Mouse (Mus musculus): ENCODE data around the gene Stk10. TPM values are rescaled to one million over a fixed set of nuclear protein-coding genes. Genes with fewer than 3 reads are reported as not detected.

Gene Stk10
- polyA plus RNA-seq, 1 experiment from 2014 or later, result 4.1 TPM

DNA sequence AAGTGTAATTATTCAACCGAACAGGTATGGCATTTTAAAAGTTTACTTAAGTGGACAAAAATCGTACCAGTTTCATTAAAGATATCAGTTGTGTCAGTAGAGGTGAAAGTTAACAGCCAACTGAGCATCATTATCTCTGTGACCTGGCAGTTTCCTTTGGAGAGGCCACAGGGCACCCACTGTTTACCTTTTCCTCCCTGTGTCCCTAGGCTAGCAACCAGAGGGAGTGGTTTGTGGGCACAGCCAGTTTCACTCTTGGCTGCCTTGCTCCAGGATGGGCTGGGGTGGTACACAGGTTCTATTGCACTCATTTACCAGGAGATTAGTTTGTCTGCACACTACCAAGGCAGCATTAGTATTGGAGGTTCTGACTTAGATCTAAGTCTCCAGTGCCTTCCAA lies 101.0 kb downstream of the Stk10 start:
- Histone ChIP-seq H3K4me1 (no peaks in the 10 kb centered on the region), H3K9ac (no peak overlapping the region), H3K9me3 (no peaks in the 10 kb centered on the region), H3K4me2 (replicated peaks) (no peak overlapping the region), H3K4me3 (no peak overlapping the region), H3K27me3 (replicated peaks) (no peaks in the 10 kb centered on the region), H3K27ac (no peak overlapping the region), H3K36me3 (no peaks in the 10 kb centered on the region)
- ATAC-seq (ENCODE audit: low FRiP score, low read depth), result no peak
- 92% methylated on average over 2 of the region's 2 CpGs for WGBS

DNA sequence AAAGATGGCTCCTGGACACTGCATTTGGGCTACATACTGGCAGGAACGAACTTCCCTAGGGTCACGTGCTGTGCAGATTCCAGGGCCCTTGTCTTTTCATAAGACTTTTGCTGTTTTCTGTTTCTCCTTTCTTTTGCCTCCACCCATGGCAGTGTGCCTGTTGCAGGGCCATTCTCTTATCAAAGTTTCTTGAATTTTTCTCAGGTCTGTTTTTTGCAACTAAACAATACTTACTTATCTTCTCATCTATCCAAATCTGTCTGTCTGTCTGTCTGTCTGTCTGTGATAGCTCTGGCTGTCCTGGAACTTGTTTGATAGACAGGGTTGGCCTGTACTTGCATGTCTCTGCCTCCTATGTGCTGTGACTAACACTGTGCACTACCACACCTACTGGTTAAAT lies 101.7 kb downstream of the Stk10 start:
- Histone ChIP-seq H3K9me3 (no peaks in the 10 kb centered on the region), H3K27me3 (replicated peaks) (no peaks in the 10 kb centered on the region), H3K4me3 (no peak overlapping the region), H3K36me3 (no peaks in the 10 kb centered on the region), H3K27ac (no peak overlapping the region), H3K9ac (no peak overlapping the region), H3K4me2 (replicated peaks) (no peak overlapping the region), H3K4me1 (no peaks in the 10 kb centered on the region)
- no peak for ATAC-seq (ENCODE audit: low FRiP score, low read depth)
- WGBS, result 66% methylated on average over 2 of the region's 2 CpGs

DNA sequence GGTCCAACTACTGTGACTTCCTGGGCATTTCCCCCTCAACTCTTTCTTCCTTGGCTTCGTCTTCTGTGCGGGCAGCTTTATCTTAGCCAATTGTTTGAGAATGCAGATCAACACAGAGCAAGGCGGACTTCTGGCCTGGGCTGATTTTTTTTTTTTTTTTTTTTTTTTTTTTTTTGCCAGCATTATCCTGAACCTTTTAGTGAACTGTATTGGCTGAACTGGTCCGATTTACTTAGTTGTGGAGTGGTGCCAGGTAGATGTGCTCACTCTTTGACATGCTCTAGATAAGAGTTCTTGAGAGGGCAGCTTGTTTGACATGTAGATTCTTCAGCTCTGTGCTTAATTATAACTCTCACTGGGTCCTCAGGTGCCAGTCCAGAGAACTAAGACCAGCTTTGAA lies 103.2 kb downstream of the Stk10 start:
- no peak overlapping the region for H3K4me2 ChIP-seq (replicated peaks)
- no peak overlapping the region for H3K9ac ChIP-seq
- no peaks in the 10 kb centered on the region for H3K9me3 ChIP-seq
- no peak overlapping the region for H3K27ac ChIP-seq
- WGBS, result 77% methylated on average over 4 of the region's 4 CpGs
- no peaks in the 10 kb centered on the region for H3K4me1 ChIP-seq
- ATAC-seq (ENCODE audit: low FRiP score, low read depth), result no peak
- H3K36me3 ChIP-seq, result no peaks in the 10 kb centered on the region
- H3K4me3 ChIP-seq, result no peak overlapping the region
- no peaks in the 10 kb centered on the region for H3K27me3 ChIP-seq (replicated peaks)

DNA sequence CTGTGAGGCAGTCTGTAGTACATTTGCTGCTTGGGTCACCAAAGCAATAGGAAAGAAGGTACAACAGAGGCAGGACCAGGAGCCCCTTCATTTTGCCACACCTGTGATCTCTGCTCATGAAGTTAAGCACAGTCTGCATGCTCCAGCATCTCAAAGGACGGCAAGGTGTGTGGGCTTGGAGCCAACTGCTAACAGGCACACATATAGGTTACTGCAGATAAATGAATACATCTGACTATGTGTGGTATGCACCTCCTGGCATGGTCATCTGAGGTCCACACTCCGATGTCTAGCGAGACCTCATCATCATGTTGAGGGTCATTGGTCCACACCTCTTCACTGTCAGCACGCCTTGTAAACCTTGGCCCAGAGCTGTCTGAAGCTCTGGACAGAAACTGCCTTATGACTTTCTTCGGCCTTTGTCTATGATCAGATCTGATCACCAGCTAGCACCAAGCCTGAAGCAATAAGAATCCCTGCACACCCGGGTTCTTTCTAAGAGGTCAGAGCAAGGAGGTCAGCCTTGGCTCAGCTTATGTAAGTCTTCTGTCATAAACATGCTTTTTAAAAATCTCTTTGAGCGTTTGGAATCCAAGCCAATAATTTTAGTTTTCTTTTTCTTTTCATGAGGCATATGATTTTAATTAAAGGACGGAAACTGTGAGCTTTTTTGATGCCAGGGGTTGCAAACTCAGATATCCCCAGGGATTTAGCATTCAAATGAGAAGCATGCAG lies 105.6 kb downstream of the Stk10 start:
- Histone ChIP-seq H3K27ac (no peak overlapping the region), H3K36me3 (no peaks in the 10 kb centered on the region), H3K27me3 (replicated peaks) (no peaks in the 10 kb centered on the region), H3K4me2 (replicated peaks) (no peak overlapping the region), H3K4me1 (peaks cover 7% of the 10 kb centered on the region), H3K9me3 (no peaks in the 10 kb centered on the region), H3K4me3 (no peak overlapping the region), H3K9ac (no peak overlapping the region)
- 88% methylated on average over 8 of the region's 8 CpGs for WGBS
- ATAC-seq (ENCODE audit: low FRiP score, low read depth), result no peak

DNA sequence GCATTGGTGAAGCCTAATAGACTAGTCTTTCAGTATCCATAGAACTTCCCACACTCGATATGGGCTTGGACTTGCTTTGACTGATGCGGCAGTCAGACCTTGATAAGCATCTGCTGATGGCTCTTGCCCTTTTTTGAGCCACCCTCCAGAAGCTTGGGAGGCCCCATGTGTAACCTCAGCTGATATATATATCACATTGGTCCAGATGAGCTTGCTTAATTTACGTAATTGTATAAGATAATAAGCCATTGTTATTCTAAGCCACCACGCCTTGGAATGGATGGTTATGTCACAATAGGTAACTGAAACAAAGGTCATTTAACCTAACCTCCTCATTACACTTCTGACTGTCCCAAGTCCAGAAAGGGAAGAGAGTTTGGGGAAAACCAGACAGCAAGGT lies 107.5 kb downstream of the Stk10 start:
- WGBS, result 93% methylated on average over 4 of the region's 4 CpGs
- ATAC-seq (ENCODE audit: low FRiP score, low read depth), result no peak
- no peak overlapping the region for H3K4me3 ChIP-seq
- peaks cover 14% of the 10 kb centered on the region for H3K4me1 ChIP-seq
- no peaks in the 10 kb centered on the region for H3K9me3 ChIP-seq
- no peaks in the 10 kb centered on the region for H3K36me3 ChIP-seq
- no peaks in the 10 kb centered on the region for H3K27me3 ChIP-seq (replicated peaks)
- no peak overlapping the region for H3K27ac ChIP-seq
- H3K9ac ChIP-seq, result no peak overlapping the region
- no peak overlapping the region for H3K4me2 ChIP-seq (replicated peaks)

DNA sequence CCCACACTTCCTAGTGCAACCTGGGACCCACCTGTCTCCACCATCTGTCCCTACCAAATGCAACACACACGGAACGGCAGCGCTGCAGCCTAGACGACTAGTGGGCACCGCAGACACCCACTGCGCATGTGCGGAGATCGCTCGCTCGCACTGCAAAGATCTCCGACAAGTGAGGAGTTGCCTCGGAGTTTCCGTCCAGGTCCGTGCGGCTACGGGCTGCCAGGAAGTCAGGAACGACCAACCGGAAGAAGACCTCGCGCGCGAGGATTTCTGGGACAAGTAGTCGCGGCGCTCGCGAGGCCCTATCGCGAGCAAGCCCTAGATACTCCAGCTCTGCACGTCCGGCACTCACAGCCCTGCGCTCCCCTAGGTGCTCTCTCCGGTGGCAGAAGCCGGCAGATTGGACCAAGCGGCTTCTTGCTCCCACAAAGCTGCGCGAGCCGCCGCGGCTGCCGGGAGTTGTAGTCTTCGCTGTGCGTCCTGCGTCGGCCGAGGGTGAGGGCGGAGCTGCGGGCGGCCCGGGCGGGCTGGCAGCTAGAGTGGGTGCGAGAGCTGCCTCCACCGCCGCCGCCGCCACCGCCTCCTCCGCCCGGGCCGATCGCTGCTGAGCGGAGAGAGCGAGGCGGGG lies 109.3 kb downstream of the Stk10 start, which contains the start of gene Fbxw11:
TSS of gene Fbxw11 (plus strand) at position 476 of the 628 bp plus-strand sequence.
- WGBS, result under 1% methylated on average over 64 of the region's 64 CpGs

DNA sequence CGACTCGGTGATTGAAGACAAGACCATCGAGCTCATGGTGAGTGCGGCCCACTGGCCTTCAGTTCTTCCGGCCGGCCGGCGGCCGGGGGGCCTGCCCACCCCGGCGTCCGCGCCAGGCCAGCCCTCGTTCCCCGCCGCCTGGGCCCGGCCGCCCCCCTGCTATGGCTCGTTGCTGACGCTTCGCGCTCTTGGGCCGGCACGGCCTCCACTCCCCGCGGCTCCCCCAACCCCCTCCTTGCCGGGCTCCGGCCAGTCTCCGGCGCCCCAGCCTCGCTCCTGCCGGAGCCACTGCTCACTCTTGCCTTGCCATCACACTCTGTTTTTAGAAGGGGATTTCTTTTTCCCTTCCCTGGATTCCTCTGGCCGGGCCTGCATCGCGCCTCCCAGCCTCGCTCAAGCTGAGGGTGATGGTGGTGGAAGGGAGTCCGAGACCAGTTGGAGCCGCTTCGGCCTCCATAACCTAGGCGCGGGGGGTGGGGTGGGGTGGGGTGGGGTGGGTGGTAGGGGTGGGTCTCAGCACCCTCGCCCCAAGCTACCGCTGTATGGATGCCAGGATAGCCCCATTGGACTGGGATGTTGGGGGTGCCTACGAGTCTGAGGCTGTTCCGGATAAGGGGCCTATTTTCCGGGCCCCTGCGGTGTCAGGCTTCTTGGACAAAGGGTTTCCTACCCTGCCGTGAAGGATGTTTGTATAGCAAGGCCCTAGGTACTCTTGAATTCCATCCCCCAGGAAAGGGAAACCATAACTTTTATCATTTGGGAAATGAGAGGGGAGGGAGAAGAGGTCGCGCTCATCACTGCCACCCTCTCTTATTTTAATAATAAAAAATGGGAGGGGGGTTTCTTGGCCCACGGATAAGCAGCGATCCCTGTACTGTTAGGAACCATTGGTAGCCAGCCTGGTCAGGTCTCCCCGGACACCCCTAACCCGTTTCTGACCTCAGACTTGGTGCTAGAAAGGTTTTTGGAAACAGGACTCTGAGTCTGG lies 110.1 kb downstream of the Stk10 start:
- H3K9me3 ChIP-seq, result no peaks in the 10 kb centered on the region
- H3K4me1 ChIP-seq, result peaks cover 18% of the 10 kb centered on the region
- peak overlapping the region; percentile 83 for H3K4me2 ChIP-seq (replicated peaks)
- under 1% methylated on average over 52 of the region's 54 CpGs for WGBS
- H3K27ac ChIP-seq, result peak overlapping the region; percentile 90
- peak overlapping the region; percentile 96 for H3K9ac ChIP-seq
- no peaks in the 10 kb centered on the region for H3K36me3 ChIP-seq
- H3K4me3 ChIP-seq, result peak overlapping the region; percentile 96
- ATAC-seq (ENCODE audit: low FRiP score, low read depth), result peak; percentile 64; the same call in 1 of the 2 replicates
- no peaks in the 10 kb centered on the region for H3K27me3 ChIP-seq (replicated peaks)

More for the DNA sequence above, 109.3 kb downstream of the Stk10 start, which contains the start of gene Fbxw11:
- H3K4me2 ChIP-seq (replicated peaks), result peak within 1 kb of the TSS; percentile 83
- no peaks in the 10 kb centered on the region for H3K27me3 ChIP-seq (replicated peaks)
- peak; percentile 95 for ATAC-seq (ENCODE audit: low FRiP score, low read depth)
- H3K9ac ChIP-seq, result peak within 1 kb of the TSS; percentile 96
- H3K27ac ChIP-seq, result peak within 1 kb of the TSS; percentile 90
- H3K4me1 ChIP-seq, result peaks cover 18% of the 10 kb centered on the region
- H3K4me3 ChIP-seq, result peak within 1 kb of the TSS; percentile 96
- H3K9me3 ChIP-seq, result no peaks in the 10 kb centered on the region
- no peaks in the 10 kb centered on the region for H3K36me3 ChIP-seq

DNA sequence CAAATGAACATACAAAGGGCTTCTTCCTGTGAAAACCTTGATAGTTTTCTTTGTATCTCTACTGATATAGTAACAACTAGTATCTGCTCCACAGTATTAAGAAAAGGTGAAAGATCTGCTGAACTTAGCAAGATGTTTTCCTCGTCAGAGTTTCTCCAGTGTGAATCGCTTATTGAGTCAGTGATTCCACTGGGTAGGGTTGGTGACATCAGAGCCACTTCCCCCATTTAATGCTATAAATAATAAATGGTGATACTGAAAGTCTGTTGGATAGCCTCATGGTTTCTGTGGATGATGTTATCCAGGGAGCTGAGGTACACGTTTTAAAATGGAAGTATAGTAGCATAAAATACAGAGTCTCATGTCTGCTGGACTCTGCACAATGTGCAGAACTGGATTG lies 110.9 kb downstream of the Stk10 start:
- Histone ChIP-seq H3K9me3 (no peaks in the 10 kb centered on the region), H3K36me3 (no peaks in the 10 kb centered on the region), H3K27me3 (replicated peaks) (no peaks in the 10 kb centered on the region), H3K4me1 (peaks cover 18% of the 10 kb centered on the region), H3K4me2 (replicated peaks) (peak overlapping the region; percentile 83), H3K4me3 (peak overlapping the region; percentile 96), H3K9ac (peak overlapping the region; percentile 96), H3K27ac (0 out of 2 replicates have a peak overlapping the region, but pooled peaks have one; percentile 90)
- no peak for ATAC-seq (ENCODE audit: low FRiP score, low read depth)
- WGBS, result 51% methylated on average over 3 of the region's 3 CpGs

DNA sequence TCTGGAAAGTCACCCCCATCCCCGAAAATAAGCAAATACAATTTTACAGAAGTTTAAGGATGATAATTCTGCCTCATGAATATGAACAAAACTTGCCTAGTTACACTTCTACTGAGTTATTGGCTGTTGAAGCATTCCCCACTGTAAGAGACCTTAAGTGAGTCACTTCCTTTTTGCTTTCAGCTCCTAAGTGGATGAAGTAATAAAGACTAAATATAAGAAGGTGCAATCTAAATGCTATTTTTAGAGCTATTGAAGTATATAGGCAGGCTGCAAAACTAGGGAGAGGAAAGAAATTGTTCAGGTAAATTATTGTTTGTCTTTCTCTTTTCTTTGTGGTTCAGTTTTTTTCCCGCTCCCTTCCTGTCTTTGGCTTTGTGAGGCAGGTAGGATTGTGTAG lies 114.2 kb downstream of the Stk10 start:
- H3K27me3 ChIP-seq (replicated peaks), result no peaks in the 10 kb centered on the region
- WGBS, result 88% methylated on average over 2 of the region's 2 CpGs
- H3K4me3 ChIP-seq, result no peak overlapping the region
- no peak overlapping the region for H3K4me2 ChIP-seq (replicated peaks)
- H3K9ac ChIP-seq, result no peak overlapping the region
- no peak for ATAC-seq (ENCODE audit: low FRiP score, low read depth)
- H3K27ac ChIP-seq, result no peak overlapping the region
- H3K36me3 ChIP-seq, result no peaks in the 10 kb centered on the region
- H3K4me1 ChIP-seq, result peaks cover 13% of the 10 kb centered on the region
- no peaks in the 10 kb centered on the region for H3K9me3 ChIP-seq

DNA sequence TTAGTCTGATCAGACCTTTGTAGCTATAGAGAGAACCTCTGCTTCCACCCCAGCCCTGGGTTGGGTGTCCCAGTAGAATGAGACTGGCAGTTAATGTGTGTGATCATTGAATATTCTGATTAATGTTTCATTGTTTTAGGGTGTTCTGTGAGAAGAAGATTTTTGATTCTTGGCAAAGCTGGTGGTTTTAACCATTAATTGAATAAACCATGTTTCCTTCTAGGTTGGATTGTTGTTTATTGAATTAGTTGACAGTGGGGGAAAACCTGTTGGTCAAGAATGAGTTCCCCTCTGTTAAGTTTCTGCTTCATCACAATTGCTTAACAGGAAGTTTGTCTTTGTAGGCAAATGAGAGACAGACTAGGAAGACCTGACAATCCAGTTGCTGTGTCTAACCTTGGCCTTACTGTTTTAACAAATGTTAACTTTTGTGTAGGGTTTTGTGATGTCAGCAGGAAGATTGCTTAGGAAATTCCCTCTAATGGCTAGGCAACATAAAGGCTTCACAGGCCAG lies 117.2 kb downstream of the Stk10 start:
- H3K9me3 ChIP-seq, result no peaks in the 10 kb centered on the region
- H3K36me3 ChIP-seq, result no peaks in the 10 kb centered on the region
- no peak overlapping the region for H3K4me2 ChIP-seq (replicated peaks)
- H3K9ac ChIP-seq, result no peak overlapping the region
- H3K4me3 ChIP-seq, result no peak overlapping the region
- peaks cover 4% of the 10 kb centered on the region; the same call in 1 of the 2 replicates for H3K4me1 ChIP-seq
- H3K27me3 ChIP-seq (replicated peaks), result no peaks in the 10 kb centered on the region
- no peak overlapping the region for H3K27ac ChIP-seq
- no peak for ATAC-seq (ENCODE audit: low FRiP score, low read depth)

DNA sequence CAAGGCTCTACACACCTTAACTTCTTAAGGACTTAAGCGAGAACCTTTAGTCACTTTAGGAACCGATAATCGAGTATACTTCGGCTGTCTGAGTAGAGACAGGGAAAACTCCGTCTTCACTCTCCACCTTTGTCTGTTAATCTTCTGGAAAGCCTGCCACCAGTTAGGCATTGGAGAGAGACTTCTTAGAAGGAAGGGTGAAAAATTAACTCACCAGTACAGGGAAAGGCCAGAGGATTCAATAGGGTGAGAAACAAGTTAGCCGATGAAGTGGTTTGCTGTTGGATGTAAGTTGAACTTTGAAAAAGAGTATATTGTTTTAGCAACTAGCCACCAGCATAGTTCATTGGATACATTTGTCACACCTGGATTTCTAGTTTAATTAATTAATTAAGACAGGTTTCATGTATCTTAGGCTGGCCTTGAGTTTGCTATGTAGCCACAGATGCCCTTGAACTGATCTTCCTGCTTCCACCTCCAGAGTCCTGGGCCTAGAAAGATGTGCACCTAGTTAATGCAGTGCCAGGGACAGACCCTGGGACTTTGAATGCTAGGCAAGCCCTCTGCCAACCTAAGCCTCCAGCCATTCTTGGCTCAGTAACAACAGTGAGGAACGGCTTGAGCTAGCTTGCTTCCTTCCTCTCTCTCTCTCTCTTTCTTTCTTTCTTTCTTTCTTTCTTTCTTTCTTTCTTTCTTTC lies 117.9 kb downstream of the Stk10 start:
- 84% methylated on average over 7 of the region's 7 CpGs for WGBS
- no peak overlapping the region for H3K27ac ChIP-seq
- H3K9me3 ChIP-seq, result no peaks in the 10 kb centered on the region
- H3K4me3 ChIP-seq, result no peak overlapping the region
- H3K4me2 ChIP-seq (replicated peaks), result no peak overlapping the region
- no peak overlapping the region for H3K9ac ChIP-seq
- ATAC-seq (ENCODE audit: low FRiP score, low read depth), result no peak
- H3K27me3 ChIP-seq (replicated peaks), result no peaks in the 10 kb centered on the region
- no peaks in the 10 kb centered on the region for H3K36me3 ChIP-seq
- H3K4me1 ChIP-seq, result peaks cover 4% of the 10 kb centered on the region; the same call in 1 of the 2 replicates
